Mouse (Mus musculus) C2C12 (cell line): ENCODE data around the gene Cntnap5b. TPM values are rescaled to one million over a fixed set of nuclear protein-coding genes. Genes with fewer than 3 reads are reported as not detected.

Source experiments
- H3K27me3 ChIP-seq: one replicate; pipeline ENCODE4 v1.6.1; 2011; ENCODE audit not compliant: control insufficient read depth, insufficient read depth, insufficient read length
- H3K36me3 ChIP-seq: one replicate; pipeline ENCODE4 v1.6.1; 2011; ENCODE audit not compliant: control insufficient read depth, insufficient read depth
- H3K4me3 ChIP-seq: one replicate; pipeline ENCODE4 v1.5.1; 2011; ENCODE audit warnings: mild to moderate bottlenecking, control low read depth; ENCODE audit not compliant: poor library complexity, insufficient read depth, severe bottlenecking
- H3K79me2 ChIP-seq: one replicate; pipeline ENCODE4 v1.6.1; 2011; ENCODE audit not compliant: control insufficient read depth, insufficient read depth
- H3K79me3 ChIP-seq: one replicate; pipeline ENCODE4 v1.6.1; 2011; ENCODE audit warnings: low read depth, control low read depth
- H3ac ChIP-seq: one replicate; pipeline ENCODE3; 2011; ENCODE audit warnings: low read depth; ENCODE audit not compliant: control insufficient read depth, insufficient read length
- CEBPB ChIP-seq: IDR thresholded peaks from one replicate; pipeline ENCODE4 v1.6.1; 2011; ENCODE audit warnings: low read depth, mild to moderate bottlenecking, control low read depth, moderate library complexity
- CTCF ChIP-seq: IDR thresholded peaks from one replicate; pipeline ENCODE4 v1.5.1; 2011; ENCODE audit not compliant: control insufficient read depth, insufficient read depth, insufficient read length
- FOSL1 ChIP-seq: IDR thresholded peaks from one replicate; pipeline ENCODE4 v1.8.0; 2011; ENCODE audit warnings: mild to moderate bottlenecking, low read length; ENCODE audit not compliant: poor library complexity, insufficient read depth, severe bottlenecking
- MAX ChIP-seq: IDR thresholded peaks from one replicate; pipeline ENCODE4 v1.6.1; 2011; ENCODE audit warnings: mild to moderate bottlenecking, control low read depth
- MYOD1 ChIP-seq: IDR thresholded peaks from one replicate; pipeline ENCODE4 v1.6.1; 2011; ENCODE audit warnings: low read depth; ENCODE audit not compliant: control insufficient read depth, insufficient read length
- MYOG ChIP-seq: IDR thresholded peaks from one replicate; pipeline ENCODE4 v1.6.1; 2011; ENCODE audit not compliant: control insufficient read depth, insufficient read length; ENCODE audit errors: extremely low read depth
- USF1 ChIP-seq: IDR thresholded peaks from one replicate; pipeline ENCODE4 v1.6.1; 2011; ENCODE audit warnings: low read depth, mild to moderate bottlenecking, control low read depth, moderate library complexity
- polyA plus RNA-seq: library from polyadenylated mRNA; unstranded; fragments of >200 nt; fragmentation: generic; extraction: Trizol; gene quantifications from one replicate; pipeline ENCODE4 v1.2.1, GENCODE M21; 2012; ENCODE audit warnings: missing spikeins

Cntnap5b gene
- polyA plus RNA-seq, 1 experiment: not detected

- Histone ChIP-seq H3K4me3 (no peak overlapping the region), H3K79me2 (no peaks in the 10 kb centered on the region), H3K27me3 (no peaks in the 10 kb centered on the region), H3ac (no peak overlapping the region), H3K36me3 (no peaks in the 10 kb centered on the region), H3K79me3 (no peaks in the 10 kb centered on the region)
- TF ChIP-seq USF1: no peak
- no peak for TF ChIP-seq MAX
- TF ChIP-seq CEBPB: no peak
Measured at GRCm38 (mm10) chr1:100430038-100430774, 657.6 kb downstream of the Cntnap5b start.

GRCm38 (mm10) chr1:100463877-100464276 is 691.3 kb downstream of the Cntnap5b start:
- TF ChIP-seq MAX (no peak), CEBPB (no peak), CTCF (no peak), MYOG (no peak), USF1 (no peak), FOSL1 (no peak), MYOD1 (no peak)
- Histone ChIP-seq H3K27me3 (no peaks in the 10 kb centered on the region), H3K36me3 (no peaks in the 10 kb centered on the region), H3K79me2 (no peaks in the 10 kb centered on the region), H3ac (no peak overlapping the region), H3K4me3 (no peak overlapping the region), H3K79me3 (no peaks in the 10 kb centered on the region)

- no peak overlapping the region for H3ac ChIP-seq
- H3K36me3 ChIP-seq: no peaks in the 10 kb centered on the region
- no peaks in the 10 kb centered on the region for H3K79me3 ChIP-seq
- no peaks in the 10 kb centered on the region for H3K79me2 ChIP-seq
- no peaks in the 10 kb centered on the region for H3K27me3 ChIP-seq
- no peak overlapping the region for H3K4me3 ChIP-seq
- TF ChIP-seq MYOG (no peak), USF1 (no peak), MAX (no peak), CTCF (no peak), CEBPB (no peak), MYOD1 (no peak), FOSL1 (no peak)
Measured at GRCm38 (mm10) chr1:100465226-100465625, 692.7 kb downstream of the Cntnap5b start.

DNA sequence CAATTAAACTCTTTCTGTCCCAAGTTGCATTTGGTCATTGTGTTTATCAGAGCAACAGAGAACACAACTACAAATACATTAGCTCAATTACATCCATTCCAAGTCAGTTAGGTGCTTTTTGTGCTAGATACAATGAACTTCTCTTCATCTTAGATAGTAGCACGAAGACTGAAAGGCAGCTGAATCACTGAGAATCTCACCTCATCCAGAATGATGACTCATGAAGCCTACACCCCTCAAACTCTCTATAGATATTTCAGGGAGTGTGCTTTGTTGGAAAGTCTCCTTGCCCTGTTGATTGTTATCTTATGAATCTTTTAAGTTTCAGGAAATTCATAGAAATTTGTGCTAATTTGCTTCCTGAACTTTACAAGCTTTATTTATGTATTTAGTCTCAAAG is 695.0 kb downstream of the Cntnap5b start:
- no peak for TF ChIP-seq USF1
- no peak for TF ChIP-seq FOSL1
- TF ChIP-seq MAX: no peak
- no peak for TF ChIP-seq MYOG
- no peak for TF ChIP-seq CTCF
- no peak for TF ChIP-seq CEBPB
- no peak for TF ChIP-seq MYOD1
- no peaks in the 10 kb centered on the region for H3K36me3 ChIP-seq

DNA sequence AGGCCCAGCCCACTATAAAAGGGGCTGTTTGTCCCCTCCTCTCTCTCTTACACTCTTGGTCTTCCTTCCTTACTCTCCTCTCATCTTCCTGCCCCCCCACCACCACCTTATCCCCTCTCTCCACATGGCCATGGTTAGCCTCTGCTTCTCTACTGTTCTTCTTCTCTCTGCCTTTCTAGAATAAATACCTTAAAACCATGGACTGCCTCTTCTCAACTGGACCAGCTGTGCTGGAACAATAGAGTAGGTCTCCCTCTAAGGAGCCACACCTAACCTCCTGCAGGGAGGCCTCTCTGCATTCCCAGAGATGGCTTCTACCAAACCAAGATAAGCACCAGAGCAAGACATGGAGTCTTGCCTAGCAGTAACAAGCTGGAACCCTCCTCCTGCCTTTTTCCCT is 737.3 kb downstream of the Cntnap5b start:
- TF ChIP-seq MYOD1 (no peak), FOSL1 (no peak), MAX (no peak), CTCF (no peak), USF1 (no peak), MYOG (no peak), CEBPB (no peak)
- Histone ChIP-seq H3ac (no peak overlapping the region), H3K36me3 (no peaks in the 10 kb centered on the region), H3K4me3 (no peak overlapping the region), H3K79me2 (no peaks in the 10 kb centered on the region), H3K79me3 (no peaks in the 10 kb centered on the region), H3K27me3 (no peaks in the 10 kb centered on the region)

More for the DNA sequence above, 695.0 kb downstream of the Cntnap5b start:
- no peaks in the 10 kb centered on the region for H3K27me3 ChIP-seq
- no peak overlapping the region for H3ac ChIP-seq
- H3K79me2 ChIP-seq: no peaks in the 10 kb centered on the region
- H3K79me3 ChIP-seq: no peaks in the 10 kb centered on the region
- no peak overlapping the region for H3K4me3 ChIP-seq
